Mouse (Mus musculus) brain, embryonic 18.5 days (tissue): ENCODE results near the gene Cerk.
"Not testable (repeated sequence)": the region's sequence is repeated elsewhere in the genome, so short reads cannot be mapped to it uniquely, and the experiment has no call there.

ENCODE experiments used
- DNase-seq: peaks from one replicate; pipeline ENCODE4 v3.0.0-alpha.2; 2012; ENCODE audit warnings: low read depth, low spot score

Gene Cerk

DNA sequence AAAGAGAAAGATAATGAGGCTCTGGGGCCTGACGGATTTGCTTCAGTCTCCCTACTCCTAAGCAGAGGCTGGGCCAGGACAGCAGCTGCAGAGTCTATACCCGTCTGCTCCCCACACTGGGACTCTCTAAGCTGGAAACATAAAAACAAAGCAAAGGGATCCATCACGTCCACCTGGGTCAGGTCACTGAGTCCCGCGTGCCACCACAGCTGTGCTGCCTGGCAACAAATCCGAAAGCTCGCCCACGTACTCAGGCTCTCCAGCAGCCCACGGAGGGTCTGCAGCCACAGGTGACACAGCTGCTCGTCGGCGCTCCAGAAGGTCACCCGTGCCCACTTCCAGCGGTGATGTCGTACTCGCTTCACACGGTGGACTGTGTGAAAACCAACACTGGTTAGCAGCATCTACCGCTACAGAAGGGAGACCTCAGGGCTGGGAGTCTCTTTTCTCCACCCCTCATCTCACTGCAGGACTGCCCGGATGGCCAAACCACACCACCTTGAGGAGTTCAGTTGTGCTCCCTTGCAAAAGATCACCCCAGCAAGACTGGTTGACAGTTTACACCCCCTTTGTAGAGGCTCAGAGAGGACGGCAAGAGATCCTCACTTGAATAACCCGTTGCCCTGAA, 21.1 kb downstream of the Cerk start:
- no peak for DNase-seq

DNA sequence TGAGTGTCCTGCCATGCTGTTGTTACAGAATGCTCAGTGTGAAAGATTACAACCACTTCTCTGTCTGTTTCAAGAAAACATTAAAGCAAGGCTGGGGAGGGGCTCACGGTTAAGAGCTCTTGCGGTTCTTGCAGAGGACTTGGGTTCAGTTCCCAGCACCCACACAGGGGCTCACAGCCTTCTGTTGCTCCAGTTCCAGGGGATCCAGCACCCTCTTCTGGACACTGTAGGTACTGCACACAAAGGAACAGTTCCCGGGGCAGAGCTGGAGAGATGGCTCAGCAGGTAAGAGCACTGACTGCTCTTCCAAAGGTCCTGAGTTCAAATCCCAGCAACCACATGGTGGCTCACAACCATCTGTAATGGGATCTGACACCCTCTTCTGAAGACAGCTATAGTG, 24.1 kb downstream of the Cerk start:
- not testable (repeated sequence) for DNase-seq

DNA sequence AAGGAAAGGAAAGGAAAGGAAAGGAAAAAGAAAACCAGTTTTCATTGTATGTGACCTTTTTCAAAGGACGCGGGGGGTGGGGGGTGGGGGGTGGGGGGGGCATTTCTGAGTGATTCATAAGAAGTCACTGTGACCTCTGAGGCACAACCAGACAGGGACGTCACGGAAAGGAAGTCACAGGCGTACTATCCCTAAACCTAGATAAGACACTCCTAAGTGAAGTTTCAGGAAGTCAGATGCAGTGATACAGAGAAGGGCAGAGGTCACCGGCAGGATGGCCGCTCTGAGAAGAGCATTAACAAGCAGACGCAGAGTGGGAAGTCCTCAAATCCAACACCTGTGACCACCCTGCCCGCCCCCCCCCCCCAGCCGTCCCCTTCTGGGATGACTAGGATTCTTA, 25.0 kb downstream of the Cerk start:
- DNase-seq = no peak

DNA sequence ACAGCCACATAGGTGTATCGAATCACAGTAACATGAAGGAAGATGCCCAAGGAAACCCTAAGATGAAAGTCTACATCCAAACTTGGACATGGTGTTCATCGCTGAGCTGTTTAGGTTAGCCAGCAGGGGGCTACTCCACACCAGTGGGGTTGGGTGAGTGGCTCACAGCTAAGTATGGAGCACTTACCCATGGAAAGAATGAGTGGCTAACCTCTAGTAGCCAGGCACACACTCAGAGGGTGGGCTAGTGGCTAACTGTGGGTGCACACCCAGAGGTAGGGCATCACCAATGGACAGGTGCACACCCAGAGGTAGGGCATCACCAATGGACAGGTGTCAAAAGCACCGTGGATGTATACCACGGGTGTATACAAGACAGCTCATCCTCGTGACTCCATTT, 26.2 kb downstream of the Cerk start:
- DNase-seq = no peak

DNA sequence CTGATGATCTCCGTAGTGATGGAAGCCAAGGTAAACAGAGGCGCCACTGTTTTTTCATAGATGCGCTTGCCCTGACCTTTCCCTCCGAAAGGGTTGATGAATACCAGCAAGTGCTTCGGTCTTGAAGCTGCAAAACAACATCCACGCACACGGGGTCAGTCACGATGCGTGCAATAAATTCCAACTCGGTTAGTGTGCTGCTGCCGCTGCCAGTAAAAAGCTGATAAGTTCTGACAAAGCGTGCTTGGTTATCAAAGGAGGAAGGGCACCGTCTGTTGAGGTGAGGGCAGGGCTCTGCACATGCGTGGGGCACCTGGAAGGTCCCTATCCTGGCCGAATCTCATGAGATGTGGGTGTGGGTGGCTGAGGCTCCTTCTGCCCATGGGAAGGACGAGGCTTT, 26.8 kb downstream of the Cerk start:
- no peak for DNase-seq

DNA sequence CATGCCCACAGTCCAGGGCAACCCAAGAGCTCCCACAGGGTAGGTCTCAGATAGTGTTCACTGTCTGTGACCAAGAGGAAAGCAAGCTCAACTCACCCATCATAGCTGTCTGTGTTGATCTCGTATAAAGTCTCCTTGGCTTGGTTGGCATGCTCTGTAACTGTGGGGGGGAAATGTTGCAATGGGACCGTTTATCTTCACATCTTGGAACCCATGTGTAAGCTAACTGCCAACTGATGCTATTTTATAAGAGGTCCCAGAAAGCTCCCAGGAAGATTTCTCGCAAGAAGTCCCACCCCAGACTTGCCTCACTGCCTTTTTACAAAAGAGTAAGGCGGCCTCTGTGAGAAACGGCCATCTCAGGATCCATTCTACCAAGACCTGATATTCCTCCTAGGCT, 29.4 kb downstream of the Cerk start:
- DNase-seq = no peak

DNA sequence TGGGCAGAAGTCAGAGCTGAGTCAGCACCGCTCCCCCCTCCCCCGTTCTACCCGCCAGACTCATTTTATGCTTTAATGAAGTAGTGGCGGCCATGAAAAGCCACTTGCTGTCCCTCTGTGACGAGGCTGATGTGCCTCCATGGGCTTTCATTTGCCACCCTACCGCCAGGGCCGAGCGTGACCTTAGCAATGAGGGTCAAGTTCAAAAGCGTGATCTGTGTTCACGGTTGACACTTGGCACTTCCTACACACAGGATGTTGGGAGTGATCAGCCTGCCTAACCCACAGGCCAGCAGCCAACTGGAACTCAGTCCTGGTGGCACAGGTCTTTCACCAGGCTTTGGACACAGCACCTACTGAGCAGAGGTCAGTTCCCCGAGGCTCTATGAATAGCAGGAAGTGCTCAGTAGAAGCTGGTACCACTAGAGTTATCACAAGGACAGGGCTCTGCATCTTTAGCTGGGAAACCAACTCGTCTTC, 32.4 kb downstream of the Cerk start:
- DNase-seq = no peak

DNA sequence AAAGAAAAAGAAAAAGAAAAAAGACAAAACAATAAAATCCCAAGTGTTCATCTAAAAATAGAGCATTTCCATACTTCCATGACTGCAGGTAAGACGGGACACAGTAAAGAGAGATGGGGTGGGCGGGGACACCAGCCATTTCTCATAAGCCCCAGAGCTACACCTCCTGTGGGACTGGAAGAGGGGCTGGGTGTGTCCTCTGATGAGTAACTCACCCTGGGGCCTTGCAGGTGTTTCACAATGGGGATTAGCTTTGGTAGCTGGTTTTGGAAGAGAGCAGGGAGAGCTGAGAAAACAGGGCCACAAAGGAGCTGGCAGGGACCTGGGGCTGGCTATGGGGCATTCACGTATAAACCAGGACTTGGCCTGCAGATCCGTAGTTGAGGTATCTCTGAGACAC, 35.3 kb downstream of the Cerk start:
- DNase-seq = no peak

DNA sequence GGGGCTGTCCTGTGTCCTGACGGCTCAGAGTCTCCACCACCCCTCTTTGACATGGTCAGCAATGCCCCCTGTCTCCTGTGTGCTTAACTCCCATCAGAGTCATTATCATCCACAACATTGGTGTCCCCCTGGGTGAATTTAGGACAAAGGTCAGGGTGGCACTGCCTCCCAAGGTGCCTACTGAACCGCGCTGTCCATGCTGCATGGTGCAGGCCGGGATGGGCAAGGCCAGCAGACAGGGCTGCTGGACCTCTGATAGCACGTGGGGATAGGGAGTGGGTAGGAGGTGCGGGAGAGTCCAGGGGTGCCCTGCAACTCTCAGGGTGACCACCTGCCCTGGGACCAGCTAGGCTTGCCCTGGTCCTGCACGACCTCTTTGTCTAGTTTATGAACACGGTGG, 39.0 kb downstream of the Cerk start:
- no peak for DNase-seq

DNA sequence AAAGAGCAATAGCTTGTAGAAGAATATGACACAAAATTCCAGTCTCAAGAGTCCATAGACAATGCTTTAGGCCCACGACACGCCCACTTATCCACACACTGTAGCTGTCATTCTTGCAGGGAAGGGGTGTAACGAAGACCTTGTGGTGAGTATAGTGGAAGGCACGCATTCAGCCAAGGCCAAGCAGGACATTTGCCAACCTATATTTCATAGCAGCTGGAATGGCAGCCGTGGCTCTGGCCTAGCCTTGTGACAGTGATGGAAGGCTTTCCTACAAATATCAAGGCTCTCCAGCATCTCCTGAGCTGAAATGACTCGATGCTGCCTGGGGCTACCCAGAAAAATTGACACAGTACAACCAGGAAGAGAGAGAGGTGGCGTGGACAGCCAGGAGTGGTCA, 40.9 kb downstream of the Cerk start:
- DNase-seq = no peak

DNA sequence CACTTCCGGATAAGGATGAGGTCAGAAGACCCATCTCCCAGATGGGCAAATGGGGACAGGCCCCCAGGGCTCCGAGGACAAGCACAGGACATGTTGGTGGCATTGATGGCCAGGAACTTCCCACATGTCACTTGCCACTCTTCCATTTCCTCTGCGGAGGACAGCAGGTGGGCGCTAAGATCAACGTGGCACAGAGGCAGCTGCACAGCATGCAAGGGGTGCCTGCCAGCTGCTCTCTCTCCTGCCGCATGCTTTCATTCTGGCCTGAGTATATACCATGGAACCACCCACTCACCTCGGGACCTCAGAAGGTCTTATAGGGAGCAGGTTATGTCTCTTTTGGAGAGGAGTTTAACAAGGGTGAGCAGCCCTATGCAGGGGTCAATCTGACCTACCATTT, 41.4 kb downstream of the Cerk start:
- DNase-seq = no peak

DNA sequence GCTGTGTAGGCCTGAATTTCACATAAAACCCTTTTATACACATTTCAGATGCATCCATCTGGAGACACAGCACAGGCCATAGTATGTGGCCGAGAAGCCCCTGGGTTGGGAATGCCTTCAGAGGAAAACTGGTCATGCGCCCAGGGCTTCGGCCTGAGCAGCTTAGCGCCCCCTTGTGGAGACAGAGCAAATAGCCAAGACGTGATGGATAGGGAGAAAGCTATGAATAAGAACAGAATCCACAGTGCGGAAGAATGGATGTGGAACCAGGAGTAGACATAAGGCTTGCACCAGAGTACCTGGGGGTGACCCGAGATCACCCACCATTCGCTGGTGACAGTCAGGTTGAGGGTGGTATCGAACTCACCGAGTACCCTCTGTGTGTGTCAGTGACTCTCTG, 45.6 kb downstream of the Cerk start:
- peak; percentile 26 for DNase-seq

DNA sequence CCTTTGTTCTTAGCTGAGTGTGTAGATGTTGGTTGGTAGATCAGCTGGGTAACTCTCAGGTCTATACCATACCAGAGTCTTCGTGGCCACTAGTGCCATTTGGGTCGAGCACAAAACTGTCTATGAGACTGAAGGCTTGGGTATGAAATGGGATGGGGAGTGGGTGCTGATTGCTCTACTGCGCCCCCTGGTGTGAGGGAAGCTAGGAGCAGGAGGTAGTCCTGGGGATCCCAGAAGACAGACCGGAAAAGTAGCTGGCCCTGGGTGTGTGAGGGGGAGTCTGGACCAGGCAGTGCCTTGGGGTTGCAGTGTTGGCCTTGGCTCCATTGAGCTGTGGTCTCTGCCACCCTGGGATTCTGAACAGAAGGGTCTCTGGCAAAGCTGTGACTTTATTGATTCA, 48.3 kb downstream of the Cerk start:
- DNase-seq = no peak

DNA sequence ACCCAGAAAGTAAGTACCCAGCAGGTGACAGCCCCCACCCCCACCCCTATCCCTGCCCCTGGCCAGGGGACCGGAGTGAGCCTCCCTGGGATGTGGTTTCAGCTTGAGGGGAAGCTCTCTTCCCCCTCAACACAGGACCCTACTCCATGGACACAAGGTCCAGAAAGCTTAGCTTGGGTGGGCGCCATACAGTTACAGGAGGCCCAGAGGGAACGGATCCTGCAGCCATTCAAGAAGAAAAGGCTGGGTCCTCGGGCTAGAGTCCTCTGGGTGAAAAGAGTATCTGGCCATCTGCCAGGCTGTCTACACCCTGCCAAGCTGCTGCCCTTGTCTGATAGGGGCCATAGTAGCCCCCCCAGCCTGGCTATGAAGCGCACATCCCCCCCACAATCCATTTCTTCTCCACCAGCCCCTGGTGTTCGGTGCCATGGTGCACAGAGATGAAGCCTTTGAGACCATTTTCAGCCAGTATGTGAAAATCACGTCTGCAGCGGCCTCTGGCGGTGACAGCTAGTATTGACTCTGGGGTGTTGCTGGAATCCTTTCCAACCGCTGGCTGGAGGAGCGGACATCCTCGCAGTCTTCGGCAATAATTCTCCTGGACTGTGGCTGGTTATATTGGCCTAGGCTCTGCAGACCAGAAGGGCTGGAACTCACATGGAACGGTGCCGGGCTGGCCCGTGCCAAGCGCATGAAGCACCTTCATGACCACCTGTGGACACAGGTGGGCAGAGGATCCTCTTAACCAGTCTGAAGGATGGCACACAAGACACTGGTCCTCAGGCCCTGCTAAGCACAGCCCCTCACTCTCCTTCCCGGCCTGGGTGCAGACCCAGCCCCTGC, 50.8 kb downstream of the Cerk start:
- peak; percentile 61 for DNase-seq

DNA sequence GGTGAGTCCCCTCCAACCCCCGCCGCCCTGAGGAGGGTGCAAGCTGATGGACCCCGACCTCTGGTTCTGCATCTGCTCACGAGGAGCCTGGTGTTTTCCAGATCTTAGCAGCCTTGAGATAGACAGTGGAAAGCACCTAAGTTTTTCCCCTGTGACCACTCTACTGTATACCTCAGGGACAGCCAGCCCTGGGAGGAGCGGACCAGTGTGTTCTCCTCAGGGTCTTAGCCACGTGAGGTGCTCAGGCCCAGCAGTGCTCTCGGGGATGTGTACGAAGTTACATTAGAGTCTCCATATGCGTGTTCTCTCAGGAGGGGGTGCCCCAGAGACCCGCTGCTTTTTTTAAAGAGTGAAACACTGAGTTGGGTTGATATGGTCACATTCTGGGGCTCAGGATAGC, 55.3 kb downstream of the Cerk start:
- DNase-seq = no peak

DNA sequence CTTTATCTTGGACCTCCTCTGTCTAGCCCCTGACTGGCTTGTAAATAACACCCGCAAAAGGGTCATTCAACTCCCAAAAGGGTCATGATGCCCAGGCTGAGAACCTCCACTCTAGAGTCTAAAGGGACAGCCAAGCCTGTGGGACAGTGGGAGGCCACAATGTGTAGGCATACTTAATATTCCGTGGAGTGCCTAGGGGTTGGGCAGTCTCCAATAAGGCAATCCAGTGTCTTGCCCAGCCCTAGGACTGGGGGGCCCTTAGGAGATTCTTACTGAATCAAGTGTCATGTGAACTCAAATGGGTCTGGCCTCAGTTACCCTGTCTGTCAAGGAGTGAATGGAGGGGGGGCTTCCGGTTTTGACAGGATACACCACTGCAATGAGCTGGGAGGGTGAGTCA, 56.9 kb downstream of the Cerk start:
- DNase-seq = no peak

DNA sequence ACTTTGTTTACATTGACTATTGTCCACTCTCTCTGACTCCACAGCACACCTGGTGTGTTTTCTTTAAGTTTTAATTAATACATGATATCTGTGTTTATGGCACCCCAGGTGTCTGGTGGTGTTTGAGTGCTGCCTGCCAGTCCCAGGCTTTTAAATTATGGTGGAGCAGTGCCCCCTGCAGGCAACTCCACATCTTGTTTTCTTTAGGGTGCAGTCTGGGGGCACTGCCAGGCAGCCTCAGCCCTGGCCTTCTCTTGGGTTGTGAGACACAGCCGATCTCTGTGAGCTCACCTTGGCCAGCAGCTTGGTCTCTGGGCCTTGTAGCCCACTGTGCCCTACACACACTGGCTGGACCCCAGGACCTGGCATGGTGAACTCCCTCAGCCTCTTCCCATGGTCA, 61.6 kb downstream of the Cerk start:
- no peak for DNase-seq

DNA sequence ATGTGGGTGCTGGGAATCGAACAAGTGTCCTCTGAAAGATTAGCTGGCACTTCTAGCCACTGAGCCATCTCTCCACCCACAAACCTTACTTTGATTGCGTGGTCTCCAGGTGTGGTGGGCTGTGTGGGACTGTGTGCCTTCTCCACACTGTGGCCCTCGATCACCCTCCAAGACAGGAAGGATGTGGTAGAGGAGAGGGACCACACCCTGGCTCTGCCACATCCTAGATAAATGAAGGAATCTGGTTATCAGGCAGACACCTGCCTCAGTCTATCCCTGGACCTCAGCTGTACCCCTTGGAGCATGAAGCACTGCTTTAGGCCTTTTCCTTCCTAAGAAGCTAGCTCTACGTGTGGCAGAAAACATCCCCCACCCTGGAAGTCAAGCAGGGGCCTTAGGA, 62.5 kb downstream of the Cerk start:
- DNase-seq = no peak

DNA sequence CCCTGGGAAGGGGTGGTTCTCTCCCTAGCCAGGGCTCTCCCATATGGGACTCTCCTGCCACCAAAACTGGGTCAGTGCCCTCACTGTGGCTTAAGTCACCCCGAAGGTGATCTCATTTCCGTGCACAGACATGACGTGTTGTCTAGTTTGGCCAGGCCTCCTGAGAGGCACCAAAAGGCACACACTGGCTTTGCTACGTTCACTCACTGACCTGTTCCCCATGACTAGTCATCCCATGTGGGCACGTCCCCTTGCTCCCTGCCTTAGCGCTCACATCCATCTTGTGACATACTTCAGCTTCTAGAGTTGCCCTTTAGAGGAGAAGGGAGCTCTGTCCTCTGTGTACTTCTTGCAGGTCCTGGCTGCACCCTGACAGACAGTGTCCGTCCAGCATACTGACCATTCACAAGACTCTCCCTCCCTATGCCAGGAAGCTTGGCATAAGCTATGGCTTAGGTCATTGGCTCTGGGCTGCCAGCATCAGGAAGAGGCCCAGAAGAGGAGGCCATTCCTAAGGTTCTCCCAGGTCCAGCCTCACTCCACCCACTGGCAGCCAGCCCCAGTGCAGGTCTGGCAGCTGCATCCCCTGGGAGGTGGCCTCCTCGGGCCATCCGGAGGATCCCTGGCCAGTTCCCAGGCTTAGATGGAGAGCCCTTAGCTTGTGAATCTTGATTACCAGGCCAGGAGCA, 63.5 kb downstream of the Cerk start:
- DNase-seq = no peak

DNA sequence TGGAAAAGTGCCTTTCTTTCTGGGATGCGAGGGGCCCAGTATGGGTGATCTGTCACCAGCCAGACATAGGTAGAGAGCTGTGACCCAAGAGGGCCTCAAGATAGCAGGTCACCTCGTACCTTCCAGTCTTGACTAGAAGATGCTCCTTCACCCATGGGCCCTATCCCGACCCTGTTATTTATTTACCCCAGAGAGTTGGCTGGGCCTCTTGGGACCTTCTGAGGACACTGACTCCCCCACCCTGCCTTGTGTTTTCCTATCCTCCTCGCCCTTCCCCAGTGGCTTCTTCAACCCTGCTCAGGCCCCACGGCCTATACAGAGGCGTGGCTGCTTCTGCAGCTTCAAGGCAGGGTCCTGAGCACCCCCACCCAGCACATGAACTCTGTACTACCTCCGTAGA, 66.8 kb downstream of the Cerk start:
- no peak for DNase-seq

DNA sequence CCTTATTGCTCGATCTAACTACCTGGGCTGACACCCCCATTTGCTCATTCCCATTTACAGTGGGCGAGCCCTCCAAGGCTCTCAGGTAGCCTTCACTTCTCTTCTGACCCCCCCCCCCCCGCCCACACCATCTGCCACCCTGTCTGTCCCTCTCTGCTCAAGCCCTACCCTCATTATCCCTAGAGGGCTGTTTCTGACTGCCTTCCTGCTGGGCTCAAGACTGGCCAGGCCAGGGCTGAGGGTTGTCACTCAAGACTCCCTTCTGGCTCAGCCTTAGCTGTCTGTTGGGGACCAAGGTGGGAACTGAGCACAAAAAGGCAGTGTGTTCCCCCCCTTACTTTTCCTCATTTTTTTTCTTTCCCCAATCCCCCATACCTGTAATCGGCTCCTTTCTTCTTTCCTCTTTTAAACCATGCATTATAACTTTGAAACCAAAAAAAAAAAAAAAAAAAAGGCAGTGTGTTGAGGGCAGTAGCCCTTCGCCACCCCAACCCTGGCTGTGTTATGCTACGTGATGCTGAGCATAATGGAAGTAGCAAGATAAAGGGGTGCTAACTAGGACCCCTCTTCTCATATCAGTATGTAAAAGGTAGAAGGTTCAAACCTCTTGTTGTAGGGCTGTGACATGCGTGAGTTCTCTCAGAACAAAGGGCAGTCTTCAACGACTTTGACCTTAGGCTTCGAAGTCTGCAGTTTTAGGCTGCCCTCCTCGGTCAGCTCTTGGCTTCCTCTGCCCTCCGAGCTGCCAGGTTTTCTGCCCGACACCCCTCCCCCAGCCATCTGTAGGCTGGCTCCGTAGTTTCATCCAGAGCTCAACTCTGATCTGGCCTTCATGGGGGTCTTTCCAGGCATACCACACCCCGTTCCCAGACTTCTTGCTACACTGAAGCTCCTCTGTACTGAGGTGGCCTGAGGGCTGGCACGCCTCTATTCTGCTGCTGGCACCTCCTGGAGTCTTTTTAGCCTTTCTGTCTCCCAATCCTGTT, 68.5 kb downstream of the Cerk start:
- DNase-seq = no peak

DNA sequence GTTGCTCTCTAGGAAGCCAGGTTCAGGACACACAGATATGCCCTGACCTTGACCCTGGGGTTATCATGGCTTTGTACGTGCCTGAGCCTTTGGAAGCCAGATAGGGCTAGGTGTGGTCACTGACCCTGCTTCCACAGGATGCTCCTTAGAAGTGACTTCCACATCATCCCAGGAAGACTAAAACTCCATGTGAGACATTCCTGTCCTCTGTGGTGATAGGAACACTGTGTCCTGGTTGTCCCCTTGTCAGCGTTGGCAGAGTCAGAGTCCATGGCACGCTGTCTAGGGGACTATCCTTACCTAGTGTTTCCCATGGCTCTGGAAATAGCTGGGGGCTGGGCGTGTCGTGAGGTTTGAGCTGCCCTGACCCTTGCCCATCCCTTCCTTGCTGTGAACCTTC, 69.5 kb downstream of the Cerk start:
- no peak for DNase-seq
